Mouse (Mus musculus) layer of hippocampus, adult 2 months (tissue): ENCODE results near the gene Myo18a. TPM values are rescaled to one million over a fixed set of nuclear protein-coding genes. Genes with fewer than 3 reads are reported as not detected.

Experiments used
- DNase-seq, 2 experiments: peaks; one replicate each; pipeline ENCODE4 v3.0.0; 2022; ENCODE audit warnings: low spot score in 2 of 2
- H3K27ac ChIP-seq: fragments of 200-600 bp; 2 replicates; pipeline ENCODE4 v1.8.1; 2022
- H3K4me3 ChIP-seq: fragments of 200-600 bp; 2 replicates; pipeline ENCODE4 v1.8.1; 2022; ENCODE audit warnings: mild to moderate bottlenecking
- CTCF ChIP-seq: fragments of 200-600 bp; conservative IDR thresholded peaks from 2 replicates; pipeline ENCODE4 v1.8.1; 2022; ENCODE audit warnings: antibody characterized with exemption, mild to moderate bottlenecking, moderate library complexity
- total RNA-seq, 2 experiments: library from RNA; stranded (reverse); gene quantifications; 2 replicates each; pipeline ENCODE4 v1.2.3; 2021

Myo18a gene
- total RNA-seq, 2 experiments from 2014 or later = 137 to 156 TPM

DNA sequence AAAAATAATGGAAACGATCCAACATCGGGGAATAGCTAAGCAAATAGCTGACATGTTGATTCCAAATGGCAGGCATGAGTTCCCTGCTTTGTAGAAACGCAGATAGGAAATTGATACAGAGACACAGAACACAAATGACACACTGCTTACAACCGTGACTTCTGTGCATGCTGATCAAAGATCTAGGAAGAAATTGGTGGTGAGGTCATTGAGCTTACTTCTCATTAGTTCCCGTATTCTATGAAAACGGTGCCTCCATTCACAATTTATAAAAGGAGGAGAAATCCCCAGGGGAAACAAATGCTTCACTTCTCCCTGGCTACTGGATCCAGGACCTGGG is 133.4 kb downstream of the Myo18a start:
- TF ChIP-seq CTCF = no peak
- peak overlapping the region; percentile 88 for H3K27ac ChIP-seq
- H3K4me3 ChIP-seq = peak overlapping the region; percentile 47
- DNase-seq = no peak

DNA sequence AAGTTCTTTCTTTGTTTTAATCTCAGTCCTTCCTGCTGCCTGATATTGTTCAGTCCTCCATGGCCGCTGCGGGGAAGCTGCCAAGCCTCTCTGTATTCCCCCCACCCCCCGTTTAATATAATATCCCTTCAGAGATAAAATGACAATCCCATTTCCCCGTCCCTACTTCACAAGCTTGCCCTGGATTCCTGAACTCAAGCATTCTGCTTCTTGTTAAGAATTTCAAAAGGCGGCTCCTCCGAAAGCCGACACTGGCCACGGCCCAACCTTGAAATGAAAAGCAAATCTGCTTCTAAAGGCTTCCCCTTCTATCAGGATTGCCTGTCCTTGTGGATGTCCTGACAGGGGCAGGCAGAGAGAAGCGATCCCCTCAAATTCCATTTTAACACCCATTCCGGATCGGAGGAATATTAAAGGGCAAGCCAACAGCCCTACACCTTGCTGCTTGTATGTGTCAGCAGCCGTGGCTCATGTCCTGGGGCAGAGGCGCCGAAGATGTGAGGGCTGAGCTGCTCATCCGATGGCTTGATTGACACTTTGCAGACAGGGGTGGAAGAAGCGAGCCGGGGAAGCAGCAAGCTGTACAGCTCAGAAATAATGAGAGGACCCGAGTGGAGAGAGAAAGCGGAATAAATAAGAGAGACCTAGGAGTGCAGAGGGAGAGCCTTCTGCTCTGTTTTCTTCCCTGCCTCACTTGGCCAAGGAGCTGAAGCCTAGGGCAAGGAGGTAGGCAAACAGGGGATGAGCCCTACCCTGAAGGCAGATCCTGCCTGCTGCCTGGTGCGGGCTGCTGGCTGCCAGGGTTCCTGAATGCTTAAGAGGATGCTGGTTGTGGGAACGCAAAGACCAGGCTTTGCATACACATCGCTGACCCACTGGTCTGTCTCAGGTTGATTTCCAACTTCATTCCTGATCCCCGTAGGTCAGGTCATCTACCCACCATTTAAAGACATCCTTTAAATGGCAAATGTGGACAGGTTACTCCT is 134.1 kb downstream of the Myo18a start:
- peak overlapping the region; percentile 88 for H3K27ac ChIP-seq
- no peak for DNase-seq
- TF ChIP-seq CTCF = no peak

DNA sequence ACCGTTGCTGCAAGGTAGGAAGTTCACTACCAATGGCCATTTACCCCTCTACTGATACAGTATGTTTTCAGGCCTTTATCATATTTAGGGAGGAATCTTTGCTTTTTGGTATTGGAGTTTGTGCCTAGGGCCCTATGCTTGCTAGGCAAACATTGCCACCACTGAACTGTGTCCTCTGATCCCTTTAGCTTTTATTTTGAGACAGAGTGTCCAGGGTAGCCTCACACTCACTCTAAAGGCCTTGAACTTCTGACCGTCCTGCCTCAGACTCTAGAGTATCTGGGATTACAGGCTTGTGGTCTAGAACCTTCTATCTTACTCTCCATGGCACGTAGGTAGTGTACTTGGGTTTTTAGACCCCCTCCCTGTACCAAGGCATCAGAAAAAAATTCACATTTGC is 137.1 kb downstream of the Myo18a start:
- TF ChIP-seq CTCF = no peak
- Histone ChIP-seq H3K4me3 (no peak overlapping the region), H3K27ac (no peak overlapping the region)
- no peak for DNase-seq

More for the DNA sequence above, 134.1 kb downstream of the Myo18a start:
- H3K4me3 ChIP-seq = peak overlapping the region; percentile 47

DNA sequence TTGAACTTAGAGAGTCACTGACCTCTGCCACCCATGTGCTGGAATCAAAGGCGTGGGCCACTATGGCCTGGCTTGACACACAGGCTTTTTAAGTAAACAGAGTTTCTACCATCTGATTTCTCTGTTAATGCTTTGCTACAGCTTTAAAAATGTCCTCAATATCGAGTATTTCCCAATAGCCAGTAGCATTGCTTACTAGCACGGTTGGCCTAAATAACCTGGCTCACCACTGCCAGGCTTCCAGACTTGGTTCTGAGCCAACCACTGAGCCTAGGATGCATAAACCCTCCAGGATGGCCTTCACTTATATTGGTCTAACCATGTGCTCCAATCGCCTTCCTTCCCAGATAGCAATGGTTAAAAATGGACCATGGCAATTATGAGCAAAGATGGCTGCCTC is 137.7 kb downstream of the Myo18a start:
- DNase-seq = no peak
- Histone ChIP-seq H3K4me3 (no peak overlapping the region), H3K27ac (no peak overlapping the region)
- no peak for TF ChIP-seq CTCF

DNA sequence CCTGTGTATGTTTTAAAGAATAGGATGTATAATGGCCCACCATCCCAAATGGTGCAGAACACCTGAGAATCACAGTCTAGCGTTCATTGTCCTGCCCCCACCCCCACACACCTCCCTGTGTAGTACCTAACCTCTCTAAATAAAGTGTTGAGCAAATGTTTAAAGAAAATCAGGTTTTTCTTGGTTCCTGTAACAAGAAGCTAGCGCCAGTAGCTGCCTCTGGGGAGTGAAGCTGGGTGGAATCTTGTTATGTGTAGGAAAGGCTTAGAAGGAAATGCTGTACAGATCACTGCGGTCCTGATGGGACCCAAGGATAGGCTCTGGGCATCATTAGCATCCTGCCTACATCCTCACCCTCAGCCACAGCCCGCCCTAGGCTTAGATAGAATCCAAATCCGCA is 138.3 kb downstream of the Myo18a start:
- Histone ChIP-seq H3K27ac (no peak overlapping the region), H3K4me3 (no peak overlapping the region)
- no peak for DNase-seq
- no peak for TF ChIP-seq CTCF

DNA sequence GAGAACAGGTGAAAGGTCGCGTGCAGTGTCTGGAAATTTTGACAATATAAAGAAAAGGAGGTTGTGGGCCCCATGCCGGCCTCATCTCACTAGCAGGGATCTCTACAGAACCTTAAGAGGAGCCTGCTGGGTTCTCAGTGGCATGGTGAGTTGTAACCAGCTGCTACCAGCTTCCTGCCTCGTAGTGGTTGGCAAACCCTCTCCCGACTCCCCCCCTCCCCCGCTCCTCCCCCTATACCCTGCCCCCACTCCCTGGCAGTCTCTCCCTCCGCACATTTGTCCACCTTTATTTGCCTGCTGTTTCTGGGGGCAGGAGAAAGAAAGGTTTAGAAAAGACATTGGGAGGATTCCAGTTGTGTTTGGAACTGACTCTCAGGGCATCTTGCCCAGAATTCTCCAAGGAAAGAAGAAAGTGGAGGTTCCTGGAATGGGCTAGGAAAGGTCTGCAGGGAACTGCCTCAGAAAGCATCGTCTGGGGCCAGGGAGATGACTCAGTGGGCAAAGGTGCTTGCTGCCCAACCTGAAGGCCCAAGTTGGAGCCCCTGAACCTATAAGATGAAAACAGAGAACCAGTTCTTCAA is 138.8 kb downstream of the Myo18a start:
- no peak for TF ChIP-seq CTCF
- DNase-seq = no peak
- no peak overlapping the region for H3K4me3 ChIP-seq
- no peak overlapping the region for H3K27ac ChIP-seq

DNA sequence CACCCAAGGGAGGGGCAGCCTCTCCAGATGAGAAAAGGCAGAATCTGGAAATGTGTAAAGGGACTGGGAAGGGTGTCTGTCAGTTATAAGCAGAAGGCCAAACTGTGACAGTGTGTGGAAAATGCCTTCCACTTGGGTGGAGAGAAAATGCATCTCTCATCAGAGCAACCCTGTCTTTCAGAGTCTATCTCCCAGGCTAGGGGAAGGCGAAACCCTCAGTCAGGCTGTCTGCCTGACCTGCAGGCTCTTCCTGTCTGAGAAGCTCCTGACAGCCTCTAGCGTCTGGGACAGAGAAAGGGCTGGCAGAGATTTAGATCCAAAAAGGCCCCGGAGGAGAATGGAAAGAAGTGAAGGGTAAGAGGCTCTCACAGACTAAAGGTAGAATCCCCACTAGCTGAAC is 140.7 kb downstream of the Myo18a start:
- no peak overlapping the region for H3K4me3 ChIP-seq
- no peak for DNase-seq
- H3K27ac ChIP-seq = no peak overlapping the region
- TF ChIP-seq CTCF = peak; percentile 30

- TF ChIP-seq CTCF = no peak
- H3K4me3 ChIP-seq = no peak overlapping the region
- no peak overlapping the region for H3K27ac ChIP-seq
- DNase-seq = no peak
These were observed 141.7 kb downstream of the Myo18a start for GRCm38 (mm10) chr11:77904707-77905106.

DNA sequence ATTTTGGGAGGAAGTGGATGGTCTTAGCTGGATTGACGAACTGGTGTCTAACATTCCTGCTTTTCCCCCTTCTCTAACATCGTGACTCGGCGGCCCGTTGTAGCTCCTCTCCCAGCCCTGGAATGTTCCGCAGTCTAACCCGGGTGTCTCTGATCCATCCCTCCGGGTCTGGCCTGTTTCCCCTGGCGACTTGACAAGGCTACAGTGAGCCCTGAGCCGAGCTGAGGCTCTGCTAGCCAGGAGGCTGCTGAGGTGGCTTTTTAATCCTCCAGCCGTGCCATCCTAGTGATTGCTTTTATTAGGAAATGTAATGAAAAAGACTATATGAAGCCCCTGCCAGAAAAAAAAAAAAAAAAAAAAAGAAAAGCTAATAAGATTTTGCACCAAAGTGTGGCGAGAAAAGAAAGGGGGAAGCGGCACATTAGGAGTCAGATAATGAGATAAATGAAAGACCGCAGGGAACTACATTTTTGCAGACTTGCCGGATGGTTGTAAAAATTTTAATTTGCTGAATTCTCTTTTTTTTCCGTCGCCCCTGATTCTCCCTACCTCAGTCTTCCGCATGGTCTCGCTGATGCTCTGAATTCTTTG is 143.1 kb downstream of the Myo18a start:
- Histone ChIP-seq H3K4me3 (no peak overlapping the region), H3K27ac (no peak overlapping the region)
- DNase-seq = no peak
- no peak for TF ChIP-seq CTCF

- no peak for DNase-seq
- Histone ChIP-seq H3K27ac (peak overlapping the region; percentile 20; the same call in 1 of the 2 replicates), H3K4me3 (no peak overlapping the region)
- no peak for TF ChIP-seq CTCF
These were observed 143.7 kb downstream of the Myo18a start for GRCm38 (mm10) chr11:77906747-77907174.

- Histone ChIP-seq H3K27ac (no peak overlapping the region), H3K4me3 (no peak overlapping the region)
- no peak for TF ChIP-seq CTCF
- no peak for DNase-seq
These were observed 145.4 kb downstream of the Myo18a start for GRCm38 (mm10) chr11:77908468-77908867.

- no peak overlapping the region for H3K4me3 ChIP-seq
- TF ChIP-seq CTCF = no peak
- H3K27ac ChIP-seq = no peak overlapping the region
- DNase-seq = no peak
These were observed 146.3 kb downstream of the Myo18a start for GRCm38 (mm10) chr11:77909376-77909775.

DNA sequence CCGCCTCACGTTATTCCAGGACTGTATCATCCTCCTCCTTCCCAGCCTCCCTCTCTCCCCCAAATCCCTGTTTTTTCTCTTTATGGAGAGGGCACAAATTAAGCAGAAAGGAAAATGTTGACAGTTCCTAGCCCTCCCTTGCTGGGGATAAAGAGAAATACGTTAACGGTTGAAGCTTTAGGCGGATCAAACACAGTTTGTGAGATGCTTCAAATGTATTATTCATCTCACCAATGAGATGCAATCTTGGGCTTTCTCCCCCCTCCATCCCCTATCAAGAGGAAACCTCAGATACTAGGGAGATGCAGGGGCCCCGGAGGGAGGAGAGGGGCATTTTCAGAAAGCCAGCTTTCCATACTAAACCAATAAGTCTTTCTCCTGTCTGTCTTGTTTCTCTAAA is 146.7 kb downstream of the Myo18a start:
- Histone ChIP-seq H3K27ac (no peak overlapping the region), H3K4me3 (no peak overlapping the region)
- no peak for TF ChIP-seq CTCF
- no peak for DNase-seq
